Mouse (Mus musculus) left cerebral cortex, adult 18-20 months (tissue): ENCODE data around the gene Rfxank. TPM values are rescaled to one million over a fixed set of nuclear protein-coding genes. Genes with fewer than 3 reads are reported as not detected.
A peak's percentile ranks its signal among the peaks of the same experiment; 100 is the strongest.

Experiments used
- DNase-seq, 2 experiments: peaks; one replicate each; pipeline ENCODE4 v3.0.0; 2021 to 2022; ENCODE audit warnings: low spot score in 2 of 2, mixed read lengths in 1 of 2
- total RNA-seq, 2 experiments: library from RNA; stranded (reverse); gene quantifications; 2 replicates each; pipeline ENCODE4 v1.2.3; 2021

Gene Rfxank
- total RNA-seq, 2 experiments from 2014 or later: 11.7 to 14.9 TPM

GRCm38 (mm10) chr8:70152537-70153257 lies 13.7 kb upstream of the Rfxank start:
- peak; percentile 36 to 48 for DNase-seq

- no peak for DNase-seq
Observed at GRCm38 (mm10) chr8:70150158-70150557, 11.2 kb upstream of the Rfxank start.

GRCm38 (mm10) chr8:70147678-70148607 lies 9.0 kb upstream of the Rfxank start:
- no peak for DNase-seq

GRCm38 (mm10) chr8:70139981-70140380 lies 1.0 kb upstream of the Rfxank start:
- no peak for DNase-seq

GRCm38 (mm10) chr8:70137890-70138289 lies 1.1 kb downstream of the Rfxank start:
- DNase-seq: no peak

- no peak for DNase-seq
Observed at GRCm38 (mm10) chr8:70136591-70136990, 2.4 kb downstream of the Rfxank start.

- DNase-seq: no peak
Observed at GRCm38 (mm10) chr8:70134931-70135330, 4.0 kb downstream of the Rfxank start.

GRCm38 (mm10) chr8:70134086-70134485 lies 4.9 kb downstream of the Rfxank start:
- no peak for DNase-seq

GRCm38 (mm10) chr8:70131166-70131883 lies 7.6 kb downstream of the Rfxank start, which contains the start of gene Nr2c2ap:
Nr2c2ap (plus strand) TSS chr8:70131333.
- peak; percentile 78 to 79 for DNase-seq

- no peak for DNase-seq
Observed at GRCm38 (mm10) chr8:70130066-70130465, 8.9 kb downstream of the Rfxank start.

- DNase-seq: peak; percentile 57 to 66
Observed at GRCm38 (mm10) chr8:70129309-70129952, 9.5 kb downstream of the Rfxank start.

- DNase-seq: peak in 1 of 2 experiments; percentile 37
Observed at GRCm38 (mm10) chr8:70128435-70128834, 10.5 kb downstream of the Rfxank start.

- DNase-seq: no peak
Observed at GRCm38 (mm10) chr8:70124992-70125391, 14.0 kb downstream of the Rfxank start.

- no peak for DNase-seq
Observed at GRCm38 (mm10) chr8:70122863-70123262, 16.1 kb downstream of the Rfxank start.

GRCm38 (mm10) chr8:70120667-70121066 lies 18.3 kb downstream of the Rfxank start, which contains the start of gene Ncan:
Ncan (minus strand) TSS chr8:70120873.
- peak; percentile 92 to 93 for DNase-seq

- peak; percentile 62 to 81 for DNase-seq
Observed at GRCm38 (mm10) chr8:70118726-70119700, 19.9 kb downstream of the Rfxank start.

GRCm38 (mm10) chr8:70117611-70118010 lies 21.3 kb downstream of the Rfxank start:
- no peak for DNase-seq

GRCm38 (mm10) chr8:70114892-70115291 lies 24.1 kb downstream of the Rfxank start:
- no peak for DNase-seq

GRCm38 (mm10) chr8:70114488-70114887 lies 24.5 kb downstream of the Rfxank start:
- DNase-seq: no peak
